Mouse (Mus musculus) kidney, adult 8-10 months (tissue): ENCODE measurements around the gene Tgfb3.

Experiments
- DNase-seq, 2 experiments: peaks; one replicate each; pipeline ENCODE4 v3.0.0; 2022

Tgfb3 gene

GRCm38 (mm10) chr12:86025480-86025879 lies 53.4 kb downstream of the Tgfb3 start:
- no peak for DNase-seq

- DNase-seq: peak in 1 of 2 experiments; percentile 17
These were observed 54.4 kb downstream of the Tgfb3 start for GRCm38 (mm10) chr12:86024426-86024825.

GRCm38 (mm10) chr12:86023081-86023871 lies 55.6 kb downstream of the Tgfb3 start:
- peak in 1 of 2 experiments; percentile 9 for DNase-seq

- DNase-seq: no peak
These were observed 56.4 kb downstream of the Tgfb3 start for GRCm38 (mm10) chr12:86022282-86022984.

GRCm38 (mm10) chr12:86021583-86021982 lies 57.3 kb downstream of the Tgfb3 start:
- no peak for DNase-seq

GRCm38 (mm10) chr12:86017360-86017759 lies 61.5 kb downstream of the Tgfb3 start:
- DNase-seq: no peak

- DNase-seq: no peak
These were observed 63.7 kb downstream of the Tgfb3 start for GRCm38 (mm10) chr12:86015114-86015513.

- DNase-seq: no peak
These were observed 64.2 kb downstream of the Tgfb3 start for GRCm38 (mm10) chr12:86014621-86015020.

- no peak for DNase-seq
These were observed 64.7 kb downstream of the Tgfb3 start for GRCm38 (mm10) chr12:86014174-86014573.

- no peak for DNase-seq
These were observed 66.6 kb downstream of the Tgfb3 start for GRCm38 (mm10) chr12:86012195-86012594.

GRCm38 (mm10) chr12:86010656-86011055 lies 68.2 kb downstream of the Tgfb3 start:
- DNase-seq: no peak

- no peak for DNase-seq
These were observed 71.5 kb downstream of the Tgfb3 start for GRCm38 (mm10) chr12:86007377-86007776.
